Mouse (Mus musculus): ENCODE data around the gene Katnbl1. TPM values are rescaled to one million over a fixed set of nuclear protein-coding genes. Genes with fewer than 3 reads are reported as not detected.

Katnbl1 gene
- 37.5 and 44.4 TPM in 2 replicates for polyA plus RNA-seq (2016; fragmentation: Nextera tagmentation; extraction: Ambion mirVana)

DNA sequence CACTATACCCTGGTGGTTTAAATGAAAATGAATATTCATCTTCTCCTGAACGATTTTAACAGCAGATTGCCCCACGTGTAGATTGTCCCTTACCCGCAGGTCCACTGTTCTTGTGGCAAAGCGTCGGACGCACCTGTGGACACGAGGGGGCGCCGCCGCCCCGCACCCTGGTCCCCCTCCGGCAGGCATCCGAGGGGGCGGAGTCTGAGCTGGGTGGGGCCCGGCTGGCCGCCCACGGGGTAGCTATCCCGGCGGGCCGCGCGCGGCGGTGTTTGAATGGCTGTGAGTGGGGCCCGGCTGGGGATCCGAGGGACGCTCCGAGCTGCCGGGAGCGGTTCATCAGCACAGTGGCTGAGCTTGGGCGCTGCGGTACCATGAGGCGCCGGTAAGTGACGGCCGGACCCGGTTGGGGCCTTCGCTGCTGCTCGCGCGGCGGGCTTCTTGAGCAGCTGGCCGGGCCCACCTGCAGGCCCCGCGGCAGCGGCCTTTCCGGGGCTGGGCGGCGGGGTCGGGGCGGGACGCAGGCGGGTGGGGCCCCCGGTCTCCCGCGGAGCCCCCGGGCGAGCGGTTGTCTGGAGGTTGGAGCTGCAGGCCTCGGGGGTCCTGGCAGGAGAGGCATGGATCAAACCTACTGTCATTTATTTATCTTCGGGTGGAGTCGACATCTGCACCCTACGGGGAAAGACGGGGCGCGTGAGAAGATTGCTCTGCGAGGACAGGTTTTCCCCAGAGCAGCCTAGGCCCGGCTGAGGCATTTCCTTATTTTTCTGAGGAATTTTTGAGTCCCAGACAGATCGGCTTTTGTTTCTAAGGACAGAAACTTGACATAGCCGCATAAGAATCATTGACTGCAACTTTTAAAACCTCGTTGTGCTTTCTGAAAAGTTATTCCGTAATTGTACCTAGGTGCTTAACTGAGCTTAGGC, at the start of gene Katnbl1:
TSS of gene Katnbl1 (plus strand) at position 239 of the 926 bp plus-strand sequence.
- peak; percentile 96 for DNase-seq (ENCODE audit: low spot score)
- H3K27me3 ChIP-seq (ENCODE audit: low read depth, poor library complexity, severe bottlenecking): no peaks in the 10 kb centered on the region
- H3K4me1 ChIP-seq: peaks cover 9% of the 10 kb centered on the region
- peak within 1 kb of the TSS; percentile 98 for H3K27ac ChIP-seq
- WGBS: under 1% methylated on average over 72 of the region's 72 CpGs
- H3K4me3 ChIP-seq: peak within 1 kb of the TSS; percentile 96
- H3K9me3 ChIP-seq (replicated peaks): no peaks in the 10 kb centered on the region
- H3K36me3 ChIP-seq: peaks cover 8% of the 10 kb centered on the region; the same call in 1 of the 2 replicates

DNA sequence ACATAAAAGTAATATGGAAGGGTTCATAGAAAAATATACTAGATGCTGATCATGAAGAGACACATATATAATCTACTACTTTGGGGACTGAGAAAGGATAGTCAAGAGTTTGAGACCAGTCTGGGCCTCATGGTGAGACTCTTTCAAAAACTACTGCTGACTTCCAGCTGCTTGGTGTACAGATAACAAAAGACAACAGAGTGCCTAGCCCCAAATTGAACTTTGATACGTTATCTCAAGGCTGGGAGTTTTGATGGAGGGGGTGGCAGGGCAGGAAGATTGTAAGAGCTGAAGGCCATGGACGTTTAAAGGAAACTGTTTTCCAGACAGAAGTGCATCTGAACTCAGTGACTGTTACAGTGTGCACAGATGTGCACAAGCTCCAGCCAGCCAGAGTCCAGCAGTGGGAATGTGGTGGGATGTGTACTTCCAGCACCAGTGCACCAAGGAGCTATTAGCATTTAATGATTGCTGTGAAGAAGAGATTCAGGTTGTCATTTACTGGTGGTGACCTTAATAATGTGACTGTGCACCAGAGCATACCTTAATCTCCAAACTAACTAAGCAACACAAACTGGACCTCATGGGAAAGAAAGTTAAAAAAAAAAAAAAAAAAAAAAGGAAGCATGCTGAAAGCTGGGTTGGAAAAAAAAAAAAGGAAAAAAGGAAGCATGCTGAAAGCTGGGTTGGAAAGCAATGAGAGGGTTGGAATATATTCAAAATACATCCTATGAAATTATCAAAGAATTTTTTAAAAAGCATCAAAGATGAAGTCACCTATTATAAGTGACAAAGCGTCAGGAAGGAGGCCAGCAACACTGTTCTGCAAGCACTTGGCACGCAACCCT, 46.7 kb upstream of the Katnbl1 start:
- H3K27ac ChIP-seq: no peak overlapping the region
- H3K4me3 ChIP-seq: no peak overlapping the region
- H3K36me3 ChIP-seq: no peaks in the 10 kb centered on the region
- H3K27me3 ChIP-seq (ENCODE audit: low read depth, poor library complexity, severe bottlenecking): no peaks in the 10 kb centered on the region
- no peaks in the 10 kb centered on the region for H3K9me3 ChIP-seq (replicated peaks)
- no peak for DNase-seq (ENCODE audit: low spot score)
- WGBS: 79% methylated on average over 4 of the region's 4 CpGs
- H3K4me1 ChIP-seq: 0 out of 2 replicates have a peak, but pooled peaks cover 3% of the 10 kb centered on the region

DNA sequence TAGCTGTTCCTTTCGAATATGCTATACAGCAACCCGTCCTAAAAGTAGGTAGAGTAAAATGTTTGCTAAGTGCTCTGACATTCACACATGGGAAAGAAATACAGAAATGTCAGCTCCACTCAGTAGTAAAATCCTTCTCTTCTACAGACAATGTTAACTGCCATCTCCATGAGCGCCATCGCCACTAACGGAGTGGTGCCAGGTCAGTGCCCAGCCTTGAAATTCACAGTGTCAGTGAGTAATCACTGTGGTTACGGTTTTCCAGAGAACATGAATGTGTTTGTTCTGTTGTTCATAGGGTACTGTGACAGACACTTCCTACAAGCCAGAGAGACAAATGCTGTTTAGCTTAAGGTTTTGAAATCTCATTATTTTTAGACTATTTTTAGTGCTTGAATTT, 41.8 kb upstream of the Katnbl1 start:
- no peaks in the 10 kb centered on the region for H3K27me3 ChIP-seq (ENCODE audit: low read depth, poor library complexity, severe bottlenecking)
- H3K4me3 ChIP-seq: no peak overlapping the region
- H3K4me1 ChIP-seq: no peaks in the 10 kb centered on the region
- no peaks in the 10 kb centered on the region for H3K9me3 ChIP-seq (replicated peaks)
- no peak for DNase-seq (ENCODE audit: low spot score)
- 96% methylated on average over 6 of the region's 6 CpGs for WGBS
- H3K27ac ChIP-seq: no peak overlapping the region
- H3K36me3 ChIP-seq: peaks cover 6% of the 10 kb centered on the region

DNA sequence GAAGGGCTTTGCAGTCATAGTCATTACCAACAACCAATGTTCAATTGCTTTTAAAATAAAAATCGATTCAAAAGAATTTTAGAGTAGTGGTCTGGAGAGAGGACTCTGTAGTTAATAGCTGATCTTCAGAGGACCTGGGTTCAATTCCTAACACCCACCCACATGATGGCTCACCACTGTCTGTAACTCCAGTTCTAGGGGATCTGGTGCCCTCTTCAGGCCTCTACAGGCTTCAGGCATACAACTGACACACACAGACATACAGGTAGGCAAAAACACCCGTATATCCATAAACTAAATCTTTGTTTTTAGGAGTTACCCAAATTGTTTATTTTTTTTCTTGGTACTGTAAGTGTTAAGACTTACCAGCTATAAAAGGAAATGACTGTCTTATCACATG, 39.3 kb upstream of the Katnbl1 start:
- Histone ChIP-seq H3K4me1 (no peaks in the 10 kb centered on the region), H3K9me3 (replicated peaks) (no peaks in the 10 kb centered on the region), H3K4me3 (no peak overlapping the region), H3K36me3 (peaks cover 6% of the 10 kb centered on the region), H3K27me3 (ENCODE audit: low read depth, poor library complexity, severe bottlenecking) (no peaks in the 10 kb centered on the region), H3K27ac (no peak overlapping the region)
- WGBS: 91% methylated on average over 2 of the region's 2 CpGs
- no peak for DNase-seq (ENCODE audit: low spot score)

DNA sequence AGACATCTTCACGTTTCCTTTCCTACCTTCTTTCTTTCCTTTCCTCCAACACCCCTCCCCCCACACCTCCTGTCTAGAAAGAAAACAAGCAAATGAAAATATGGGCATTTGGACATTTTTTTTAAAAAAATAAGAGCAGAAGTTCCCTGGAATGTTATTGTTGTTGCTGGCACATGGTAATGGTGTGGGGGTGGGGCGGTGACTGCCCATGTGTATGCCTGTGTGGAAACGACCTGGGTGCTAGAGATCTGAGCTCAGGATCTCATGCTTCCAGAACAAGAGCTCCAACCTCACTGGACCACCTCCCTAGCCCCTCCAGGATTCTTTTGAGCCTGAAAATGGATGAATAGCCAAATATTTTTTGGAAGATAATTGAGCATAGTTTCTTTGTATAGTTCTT, 37.9 kb upstream of the Katnbl1 start:
- no peak for DNase-seq (ENCODE audit: low spot score)
- Histone ChIP-seq H3K4me1 (no peaks in the 10 kb centered on the region), H3K27me3 (ENCODE audit: low read depth, poor library complexity, severe bottlenecking) (no peaks in the 10 kb centered on the region), H3K27ac (no peak overlapping the region), H3K36me3 (peaks cover 6% of the 10 kb centered on the region), H3K9me3 (replicated peaks) (no peaks in the 10 kb centered on the region), H3K4me3 (no peak overlapping the region)
- WGBS: 70% methylated on average over 3 of the region's 3 CpGs

DNA sequence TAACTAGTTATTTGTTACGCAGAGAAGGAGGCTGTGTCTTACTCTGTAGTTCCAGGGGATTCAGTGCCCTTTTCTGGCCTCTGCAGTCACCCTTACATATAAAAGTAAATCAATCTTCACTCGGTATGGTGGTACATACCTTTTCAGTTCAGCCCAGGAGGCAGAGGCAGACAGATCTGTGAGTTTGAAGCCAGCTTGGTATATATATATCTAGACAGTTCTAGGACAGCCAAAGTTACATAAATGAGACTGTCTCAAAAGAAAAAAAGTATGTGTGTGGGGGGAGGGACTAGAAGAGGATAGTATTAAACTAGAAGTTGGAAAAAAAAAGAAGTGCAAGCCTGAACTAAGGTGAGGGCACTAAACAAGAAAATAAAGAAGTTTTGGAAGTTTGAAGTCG, 30.8 kb upstream of the Katnbl1 start:
- DNase-seq (ENCODE audit: low spot score): no peak
- Histone ChIP-seq H3K4me3 (no peak overlapping the region), H3K4me1 (no peaks in the 10 kb centered on the region), H3K27me3 (ENCODE audit: low read depth, poor library complexity, severe bottlenecking) (no peaks in the 10 kb centered on the region), H3K9me3 (replicated peaks) (no peaks in the 10 kb centered on the region), H3K27ac (no peak overlapping the region), H3K36me3 (peaks cover 4% of the 10 kb centered on the region; the same call in 1 of the 2 replicates)
- 83% methylated on average over 3 of the region's 3 CpGs for WGBS

DNA sequence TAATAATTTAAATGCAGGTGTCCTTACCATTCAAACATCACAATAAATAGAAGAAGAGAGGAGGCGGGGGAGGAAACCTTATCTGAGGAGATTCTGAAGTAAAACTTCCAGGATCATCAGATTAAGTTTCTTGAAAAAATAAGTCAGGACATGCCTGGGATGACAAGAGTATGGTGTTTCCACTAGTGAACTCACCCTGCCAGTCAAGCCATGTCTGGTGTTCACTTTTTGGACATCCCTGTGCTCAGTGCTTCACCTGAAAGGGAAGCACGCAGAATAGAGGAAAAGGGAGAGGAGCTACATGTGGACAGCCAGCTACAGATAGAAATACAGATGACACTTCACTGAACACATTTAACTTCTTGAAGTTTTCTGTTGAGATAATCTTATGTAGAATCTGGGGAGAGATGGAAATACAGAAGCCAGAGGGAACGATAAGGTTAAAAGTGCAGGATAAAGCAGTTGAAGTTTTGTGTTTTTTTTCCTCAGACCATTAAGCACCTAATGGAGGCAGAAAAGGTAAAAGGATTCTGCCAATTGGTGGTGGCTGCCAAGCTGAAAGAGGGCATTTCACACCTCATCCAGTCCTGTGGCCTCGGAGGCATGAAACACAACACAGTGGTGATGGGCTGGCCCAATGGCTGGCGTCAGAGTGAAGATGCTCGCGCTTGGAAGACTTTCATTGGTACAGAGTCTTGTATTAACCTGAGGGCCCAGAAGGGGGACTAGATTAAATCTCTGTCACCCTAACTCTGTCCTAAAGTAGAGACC, 25.1 kb upstream of the Katnbl1 start:
- no peak for DNase-seq (ENCODE audit: low spot score)
- Histone ChIP-seq H3K4me3 (no peak overlapping the region), H3K27me3 (ENCODE audit: low read depth, poor library complexity, severe bottlenecking) (no peaks in the 10 kb centered on the region), H3K36me3 (peaks cover 31% of the 10 kb centered on the region), H3K27ac (no peak overlapping the region), H3K4me1 (no peaks in the 10 kb centered on the region), H3K9me3 (replicated peaks) (no peaks in the 10 kb centered on the region)
- 80% methylated on average over 7 of the region's 7 CpGs for WGBS

DNA sequence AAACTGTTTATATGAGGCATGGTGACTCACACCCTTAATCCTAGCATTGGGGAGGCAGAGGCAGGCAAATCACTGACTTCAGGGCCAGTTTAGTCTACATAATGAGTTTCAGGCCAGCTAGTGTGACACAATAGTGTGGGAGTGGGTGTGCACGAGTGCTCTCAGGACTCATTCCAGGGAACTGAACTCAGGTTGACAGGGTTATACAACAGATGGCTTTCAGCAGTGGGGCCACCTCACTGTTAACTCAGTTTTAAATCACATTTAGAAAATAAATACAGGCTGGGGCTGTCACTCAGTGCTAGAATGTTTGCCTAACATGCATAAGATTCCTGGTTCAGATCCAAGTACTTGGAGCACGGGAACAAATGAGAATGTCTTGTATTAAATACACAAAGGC, 19.4 kb upstream of the Katnbl1 start:
- no peaks in the 10 kb centered on the region for H3K27me3 ChIP-seq (ENCODE audit: low read depth, poor library complexity, severe bottlenecking)
- no peaks in the 10 kb centered on the region for H3K9me3 ChIP-seq (replicated peaks)
- peaks cover 79% of the 10 kb centered on the region for H3K36me3 ChIP-seq
- no peaks in the 10 kb centered on the region for H3K4me1 ChIP-seq
- WGBS: 87% methylated on average over 2 of the region's 2 CpGs
- no peak for DNase-seq (ENCODE audit: low spot score)
- no peak overlapping the region for H3K4me3 ChIP-seq
- H3K27ac ChIP-seq: no peak overlapping the region

DNA sequence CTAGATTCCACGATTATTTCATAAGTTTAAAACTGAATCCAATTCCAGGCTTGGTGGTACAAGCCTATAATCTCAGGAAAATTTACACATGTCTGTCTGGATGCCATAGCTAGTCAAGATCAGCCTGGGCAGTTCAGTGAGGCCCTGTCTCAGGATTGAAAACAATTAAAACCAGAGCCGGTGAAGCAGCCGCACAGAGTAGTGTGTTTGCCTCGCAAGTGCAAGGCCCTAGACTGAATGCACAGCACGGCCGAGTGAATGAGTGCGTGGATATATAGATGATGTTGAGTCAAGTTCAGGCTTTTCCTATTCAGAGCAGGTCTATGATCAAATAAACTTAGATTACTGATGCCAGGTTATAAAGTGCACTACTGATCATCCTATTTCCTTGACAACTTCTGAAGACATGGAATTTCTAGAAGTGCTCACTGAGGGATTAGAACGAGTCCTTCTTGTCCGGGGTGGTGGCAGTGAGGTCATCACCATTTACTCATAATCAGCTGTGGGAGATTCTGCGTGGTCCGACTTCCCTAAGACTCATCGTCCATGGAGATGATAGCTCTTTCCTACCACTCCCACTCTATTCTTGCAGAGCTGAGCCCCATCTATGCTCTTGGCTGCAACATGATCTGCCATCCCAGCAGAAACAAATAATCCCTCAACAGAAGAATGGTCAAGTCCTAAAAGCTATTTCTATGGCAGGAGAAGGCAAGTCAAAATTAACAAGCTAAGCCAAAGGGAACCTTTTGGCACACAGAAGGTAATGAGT, 18.8 kb upstream of the Katnbl1 start:
- no peak overlapping the region for H3K4me3 ChIP-seq
- no peak overlapping the region for H3K27ac ChIP-seq
- H3K27me3 ChIP-seq (ENCODE audit: low read depth, poor library complexity, severe bottlenecking): no peaks in the 10 kb centered on the region
- no peaks in the 10 kb centered on the region for H3K4me1 ChIP-seq
- WGBS: 93% methylated on average over 12 of the region's 12 CpGs
- no peaks in the 10 kb centered on the region for H3K9me3 ChIP-seq (replicated peaks)
- H3K36me3 ChIP-seq: peaks cover 84% of the 10 kb centered on the region
- no peak for DNase-seq (ENCODE audit: low spot score)

DNA sequence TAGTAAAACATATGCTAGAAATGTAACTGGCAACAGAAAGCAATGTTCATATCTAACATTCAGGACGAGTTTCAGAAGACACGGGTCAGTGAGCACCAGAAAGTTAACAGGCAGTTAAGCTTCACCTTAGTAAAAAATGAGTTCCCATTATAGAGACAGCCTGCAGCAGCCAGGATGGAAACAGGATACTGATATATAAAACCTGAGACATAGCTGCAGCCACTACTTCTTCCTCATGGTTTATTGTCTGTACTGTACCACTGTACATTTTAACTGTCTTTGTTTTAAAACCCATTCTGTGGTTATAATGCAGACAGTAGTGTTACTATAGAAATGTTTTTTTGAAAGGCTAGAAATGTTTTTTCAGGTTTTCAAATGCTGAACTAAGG, 18.2 kb upstream of the Katnbl1 start:
- no peak for DNase-seq (ENCODE audit: low spot score)
- Histone ChIP-seq H3K27ac (no peak overlapping the region), H3K27me3 (ENCODE audit: low read depth, poor library complexity, severe bottlenecking) (no peaks in the 10 kb centered on the region), H3K9me3 (replicated peaks) (no peaks in the 10 kb centered on the region), H3K4me1 (no peaks in the 10 kb centered on the region), H3K36me3 (peaks cover 84% of the 10 kb centered on the region), H3K4me3 (no peak overlapping the region)
- 90% methylated on average over 2 of the region's 2 CpGs for WGBS

DNA sequence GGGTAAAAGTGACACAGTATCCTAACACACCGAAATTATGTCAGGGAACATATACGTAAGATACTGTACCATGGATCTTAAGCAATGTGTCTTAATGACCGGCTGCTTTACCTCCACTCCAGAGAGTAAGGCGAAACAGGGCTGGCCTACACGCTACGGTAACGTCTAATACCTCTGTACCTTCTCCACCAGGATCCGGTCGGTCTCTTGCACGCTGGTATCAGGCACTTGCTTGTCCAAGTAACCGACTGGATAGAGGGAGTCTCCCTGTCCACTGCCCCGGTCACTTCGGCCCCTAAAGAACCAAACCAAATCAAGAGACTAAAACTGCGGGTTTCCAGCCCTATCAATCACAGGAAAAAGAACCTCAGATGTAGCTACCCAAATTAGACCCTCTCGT, 11.8 kb upstream of the Katnbl1 start:
- Histone ChIP-seq H3K4me3 (peak overlapping the region; percentile 91), H3K4me1 (peaks cover 9% of the 10 kb centered on the region), H3K36me3 (peaks cover 33% of the 10 kb centered on the region), H3K27ac (peak overlapping the region; percentile 90), H3K27me3 (ENCODE audit: low read depth, poor library complexity, severe bottlenecking) (no peaks in the 10 kb centered on the region), H3K9me3 (replicated peaks) (no peaks in the 10 kb centered on the region)
- no peak for DNase-seq (ENCODE audit: low spot score)
- 20% methylated on average over 15 of the region's 15 CpGs for WGBS
